Mouse (Mus musculus) c-Kit-negative CD71-positive TER-119-positive erythroid progenitor cells, embryonic 14.5 days (primary cell): ENCODE results near the gene Zfhx3.

Experiments
- DNase-seq: peaks from one replicate; pipeline ENCODE4 v3.0.0-alpha.2; 2013; ENCODE audit warnings: low read depth, low spot score

Gene Zfhx3

GRCm38 (mm10) chr8:108989841-108990240, 1047.4 kb downstream of the Zfhx3 start:
- DNase-seq: no peak

GRCm38 (mm10) chr8:108990537-108990936, 1048.1 kb downstream of the Zfhx3 start:
- no peak for DNase-seq

DNA sequence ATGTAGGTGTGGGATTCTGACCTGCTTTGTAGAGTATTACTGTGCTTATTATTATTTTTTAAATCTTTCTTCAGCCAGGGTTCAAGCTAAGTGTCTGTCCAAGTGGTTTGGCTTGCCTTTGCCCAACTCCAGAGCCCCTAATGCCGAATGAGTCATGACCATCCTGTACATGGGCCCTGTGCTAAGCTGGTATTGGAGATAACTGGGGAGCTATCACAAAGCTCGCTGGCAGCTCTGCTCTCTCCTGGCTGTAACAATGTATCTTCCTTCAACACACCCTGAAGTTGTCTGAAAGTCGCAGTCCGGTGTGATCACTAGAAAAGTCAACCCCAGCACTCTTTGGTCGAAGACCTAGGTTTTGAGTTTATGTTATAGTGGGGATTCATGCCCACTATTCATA, 1049.0 kb downstream of the Zfhx3 start:
- DNase-seq: no peak

GRCm38 (mm10) chr8:108993718-108994117, 1051.3 kb downstream of the Zfhx3 start:
- no peak for DNase-seq

- no peak for DNase-seq
Measured at GRCm38 (mm10) chr8:108994187-108994586, 1051.7 kb downstream of the Zfhx3 start.

DNA sequence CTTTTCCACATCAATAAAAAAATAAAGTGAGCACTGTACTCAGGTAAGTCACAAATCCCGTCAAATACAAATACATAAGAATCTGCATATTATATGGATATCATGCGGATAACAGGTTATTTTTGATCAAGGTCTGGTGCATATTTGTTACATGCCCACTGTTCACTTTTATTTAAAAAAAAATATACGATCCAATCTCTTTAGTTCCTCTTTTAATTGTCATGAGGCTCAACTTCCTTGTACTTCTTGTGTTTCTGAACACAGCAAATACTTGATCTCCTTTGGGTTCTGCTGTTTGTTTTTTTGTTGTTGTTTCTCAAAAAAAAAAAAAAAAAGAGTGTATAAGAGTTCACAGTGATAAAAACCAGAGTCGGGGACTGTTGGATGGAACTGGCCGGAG, 1052.4 kb downstream of the Zfhx3 start:
- no peak for DNase-seq

DNA sequence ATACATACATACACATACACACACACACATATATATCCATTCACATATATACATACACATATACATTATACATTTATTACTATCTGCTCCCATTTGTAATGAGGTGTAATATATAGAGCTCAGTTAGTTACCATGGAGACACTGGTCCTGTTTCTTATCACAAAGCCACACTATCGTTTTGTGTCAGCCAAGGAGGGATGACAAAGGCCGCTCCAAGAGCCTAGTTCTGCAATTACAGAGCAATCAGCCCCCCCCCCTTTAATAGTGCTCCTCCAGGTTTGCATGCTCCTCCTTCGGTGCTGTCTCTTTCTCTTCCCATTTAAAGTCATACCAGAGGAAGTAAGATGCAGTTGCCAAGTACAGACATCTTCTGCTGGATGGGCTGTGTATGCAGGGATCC, 1054.9 kb downstream of the Zfhx3 start:
- no peak for DNase-seq

DNA sequence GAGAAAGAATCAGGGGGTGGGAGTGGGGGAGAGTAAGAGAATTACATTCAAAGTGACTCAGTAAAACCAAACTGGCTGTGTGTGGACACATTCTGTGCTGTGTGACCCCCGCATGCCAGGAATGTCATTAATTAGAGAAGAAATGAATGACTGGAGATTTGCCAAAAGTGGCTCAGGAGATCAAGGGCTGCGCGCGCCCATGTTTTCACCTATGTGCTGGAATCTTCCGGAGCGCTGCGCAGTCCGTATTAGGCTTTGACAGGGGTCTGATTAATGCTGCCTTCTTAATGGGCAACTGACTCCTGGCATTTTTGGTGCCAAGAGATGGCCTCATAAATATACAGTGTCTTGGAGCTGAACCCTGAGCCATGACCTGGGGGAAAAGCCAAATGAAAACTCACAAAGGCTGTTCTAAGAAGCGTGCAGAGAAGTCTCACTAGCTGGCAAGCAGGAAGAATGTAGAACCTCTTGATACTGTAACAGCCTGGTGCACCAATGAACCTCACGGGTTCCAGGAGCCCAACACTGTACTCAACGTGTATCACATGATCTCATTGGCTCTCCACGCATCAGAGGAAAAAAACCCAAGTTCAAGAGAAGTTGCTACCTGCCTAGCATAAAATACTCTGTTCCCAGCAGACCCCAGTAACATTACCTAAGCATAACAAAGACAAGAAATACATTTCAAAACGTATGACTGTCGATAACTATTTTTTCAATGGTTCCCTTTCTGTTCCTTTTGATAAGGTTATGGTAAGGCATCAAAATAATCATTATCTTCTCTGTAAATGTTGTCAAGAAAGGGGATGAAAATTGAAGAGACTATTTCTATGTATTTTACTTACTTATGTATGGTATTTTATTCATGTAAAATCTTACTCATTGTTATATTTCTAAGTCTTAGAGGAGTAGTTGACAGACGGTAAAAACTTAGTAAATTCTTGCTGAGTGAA, 1057.1 kb downstream of the Zfhx3 start:
- no peak for DNase-seq

DNA sequence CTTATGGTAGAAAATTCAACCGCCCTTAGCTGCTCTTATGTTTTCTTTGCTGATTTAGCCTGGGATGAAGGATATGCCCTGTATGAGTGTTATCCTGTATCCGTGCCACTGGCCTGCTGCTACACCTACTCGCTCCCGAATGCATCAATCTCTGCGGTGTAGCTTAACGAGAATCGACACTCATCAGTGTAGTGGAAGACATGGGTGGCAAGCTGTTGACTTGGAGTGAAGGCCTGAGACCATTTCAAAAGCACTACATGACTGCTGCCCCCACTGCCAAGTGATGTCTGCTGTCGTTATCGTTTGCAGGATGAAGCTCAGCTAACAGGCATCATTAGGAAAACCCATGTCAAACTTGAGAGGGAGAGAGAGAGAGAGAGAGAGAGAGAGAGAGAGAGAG, 1058.6 kb downstream of the Zfhx3 start:
- no peak for DNase-seq

GRCm38 (mm10) chr8:109001923-109002322, 1059.5 kb downstream of the Zfhx3 start:
- no peak for DNase-seq

DNA sequence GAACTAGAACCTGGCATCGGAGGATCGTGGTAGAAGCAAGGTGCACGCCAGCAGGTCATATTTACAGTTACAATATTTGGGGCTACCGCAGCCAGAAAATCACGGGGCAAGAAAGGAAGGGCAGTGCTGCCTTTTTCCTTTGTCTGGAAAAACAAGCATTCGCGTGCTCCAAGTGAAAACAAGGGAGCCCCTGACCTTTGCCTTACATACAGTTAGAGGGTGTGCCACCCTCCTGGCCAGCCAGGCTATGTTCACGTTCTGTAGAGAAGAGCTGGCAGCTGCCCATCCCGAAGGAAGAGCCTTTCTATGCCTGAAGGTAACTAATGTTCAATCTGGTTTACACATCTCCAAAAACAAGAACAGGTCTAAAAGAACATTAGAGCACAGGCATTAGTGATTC, 1064.5 kb downstream of the Zfhx3 start:
- no peak for DNase-seq
